Mouse (Mus musculus) 416B (cell line): ENCODE measurements around the gene Polr2i.
A peak's percentile ranks its signal among the peaks of the same experiment; 100 is the strongest.

Source experiments
- DNase-seq: peaks from one replicate; pipeline ENCODE4 v3.0.0; 2011; ENCODE audit warnings: low read depth

The Polr2i gene

DNA sequence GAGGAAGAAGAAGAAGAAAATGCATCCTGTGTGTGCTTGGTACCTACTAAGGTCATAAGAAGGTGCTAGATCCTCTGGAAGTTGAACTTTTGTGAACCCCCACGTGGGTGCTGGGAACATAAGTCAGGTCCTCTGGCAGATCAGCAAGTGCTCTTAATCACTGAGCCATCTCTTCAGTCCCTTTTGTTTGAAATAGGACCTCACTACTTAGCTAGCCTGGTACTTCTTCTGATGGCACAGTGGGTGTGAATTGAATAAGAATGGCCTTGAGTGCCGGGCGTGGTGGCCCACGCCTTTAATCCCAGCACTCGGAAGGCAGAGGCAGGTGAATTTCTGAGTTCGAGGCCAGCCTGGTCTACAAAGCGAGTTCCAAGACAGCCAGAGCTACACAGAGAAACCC, 34.2 kb downstream of the Polr2i start:
- DNase-seq = no peak

GRCm38 (mm10) chr7:30266780-30267179, 35.0 kb downstream of the Polr2i start:
- no peak for DNase-seq

- DNase-seq = no peak
Observed at GRCm38 (mm10) chr7:30269641-30270040, 37.9 kb downstream of the Polr2i start.

DNA sequence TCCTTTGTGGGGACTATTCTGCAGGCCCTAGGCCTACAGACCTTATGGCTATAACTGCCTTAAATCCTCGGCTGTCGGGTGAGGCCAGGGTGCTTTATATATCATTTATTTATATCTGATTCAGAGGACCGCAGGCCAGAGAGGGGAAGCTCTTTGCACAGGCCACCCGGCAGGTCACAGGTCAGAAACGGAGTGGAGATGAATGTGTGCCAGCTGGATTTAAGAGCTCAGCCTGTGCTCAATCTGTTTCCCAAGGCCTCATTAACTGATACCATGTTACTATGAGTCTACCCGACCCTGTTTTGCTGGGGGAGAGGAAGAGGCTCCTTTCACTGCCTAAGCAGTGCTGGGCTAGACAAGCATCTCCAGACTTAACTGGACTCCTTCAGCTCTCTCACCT, 42.6 kb downstream of the Polr2i start:
- no peak for DNase-seq

- DNase-seq = peak; percentile 7
Observed at GRCm38 (mm10) chr7:30278911-30279310, 47.2 kb downstream of the Polr2i start.

DNA sequence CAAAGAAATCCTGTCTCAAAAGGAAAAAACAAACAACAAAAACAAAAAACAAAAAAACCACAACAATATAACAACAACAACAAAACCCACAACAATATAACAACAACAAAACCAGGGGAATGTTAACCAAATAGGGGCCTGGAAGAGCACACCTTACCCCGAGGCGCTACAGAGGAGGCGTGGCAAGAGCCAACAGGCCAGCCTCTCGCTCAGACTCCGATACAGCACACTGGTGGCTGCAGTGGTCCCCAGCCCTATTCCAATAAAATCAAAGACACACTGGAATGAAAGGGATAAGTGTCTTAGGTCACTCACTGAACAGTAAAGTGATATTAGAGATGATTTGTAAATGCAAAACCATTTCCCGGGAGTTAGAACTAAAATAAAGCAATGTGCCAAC, 47.8 kb downstream of the Polr2i start:
- DNase-seq = no peak

DNA sequence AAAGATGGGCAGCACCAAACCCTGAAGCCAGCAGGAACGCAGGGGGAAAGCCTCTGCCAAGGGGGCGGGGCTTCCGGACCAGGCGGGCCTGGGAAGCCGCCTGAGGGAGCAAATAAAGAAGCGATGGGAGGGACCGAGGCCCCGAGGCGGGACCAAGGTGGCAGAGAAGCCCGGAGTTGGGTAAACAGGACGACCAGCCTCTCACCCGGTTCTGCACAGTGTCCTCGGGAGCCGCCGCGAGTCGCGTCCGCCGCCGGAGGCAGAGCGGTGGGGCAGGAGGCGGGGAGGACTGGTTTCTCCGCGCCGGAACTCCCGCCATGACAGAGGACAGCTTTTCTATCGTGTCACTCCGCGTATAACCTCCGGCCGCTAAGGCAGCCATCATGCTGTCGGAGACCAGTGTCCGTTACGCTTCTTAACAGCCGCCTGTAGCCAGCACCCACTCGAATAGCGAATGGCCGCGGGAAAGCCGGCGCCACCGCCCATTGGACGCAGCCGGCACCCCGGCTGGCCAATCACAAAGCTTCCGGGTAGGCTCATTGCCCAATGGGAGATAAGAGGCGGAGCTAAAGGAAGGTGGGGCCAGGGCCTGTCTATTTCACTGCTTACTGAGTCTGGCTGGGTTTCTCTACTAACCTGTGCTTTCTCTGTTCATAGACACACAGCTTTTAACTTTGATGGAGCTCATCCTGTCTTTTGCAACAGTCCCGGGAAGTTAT, 48.4 kb downstream of the Polr2i start, which contains the start of the genes Thap8 and Wdr62:
Gene Thap8 (plus strand): TSS at position 144 of the 719 bp plus-strand sequence.
Gene Wdr62 (minus strand): TSS at position 469 of the 719 bp plus-strand sequence.
- DNase-seq = peak; percentile 96

- DNase-seq = peak; percentile 92
Observed at GRCm38 (mm10) chr7:30280670-30281138, 49.0 kb downstream of the Polr2i start.

DNA sequence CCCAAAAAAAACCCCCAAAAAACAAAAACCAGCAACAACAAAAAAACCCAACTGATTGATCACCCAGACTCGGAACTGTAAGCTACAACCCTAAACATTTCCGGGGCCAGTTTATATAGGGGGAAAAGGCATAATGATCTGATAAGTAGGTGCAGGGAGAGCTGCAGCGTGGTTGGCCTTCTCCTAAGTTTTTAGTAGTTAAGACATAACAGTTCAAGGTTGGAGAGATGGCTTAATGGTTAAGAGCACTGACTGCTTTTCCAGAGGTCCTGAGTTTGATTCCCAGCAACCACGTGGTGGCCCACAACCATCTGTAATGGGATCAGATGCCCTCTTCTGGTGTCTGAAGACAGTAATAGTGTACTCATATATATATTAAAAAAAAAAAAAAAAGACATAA, 49.8 kb downstream of the Polr2i start:
- no peak for DNase-seq

- no peak for DNase-seq
Observed at GRCm38 (mm10) chr7:30282740-30283139, 51.0 kb downstream of the Polr2i start.
